Mouse (Mus musculus) fat pad, adult 2 months (tissue): ENCODE measurements around the gene Suox.
"Not testable (repeated sequence)": the region's sequence is repeated elsewhere in the genome, so short reads cannot be mapped to it uniquely, and the experiment has no call there.

ENCODE experiments used
- DNase-seq: peaks from one replicate; pipeline ENCODE4 v3.0.0-alpha.2; 2011; ENCODE audit warnings: low read depth, low spot score; ENCODE audit errors: extremely low read depth

Suox gene

GRCm38 (mm10) chr10:128673763-128674468 lies at the start of gene Suox:
Gene Suox (minus strand): TSS chr10:128674073.
- DNase-seq: no peak

GRCm38 (mm10) chr10:128715559-128716537 lies 42.0 kb upstream of the Suox start:
- no peak for DNase-seq

DNA sequence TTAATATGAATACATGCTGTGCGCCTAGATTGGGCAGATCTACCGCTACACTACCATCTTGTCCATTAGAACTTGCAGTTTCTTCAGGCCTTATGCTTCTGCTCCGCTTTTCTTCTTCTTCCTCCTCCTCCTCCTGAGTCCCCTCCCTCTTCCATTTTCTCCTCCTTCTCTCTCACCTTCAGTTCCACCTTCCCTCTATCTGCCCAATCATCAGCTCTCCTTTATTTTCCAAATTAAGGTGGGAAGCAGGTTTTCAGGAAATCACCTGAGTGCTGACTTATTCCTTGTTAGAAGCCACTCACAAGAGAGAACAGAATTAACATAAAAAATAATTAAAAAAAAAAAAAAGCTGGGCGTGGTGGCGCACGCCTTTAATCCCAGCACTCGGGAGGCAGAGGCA lies 37.4 kb upstream of the Suox start:
- not testable (repeated sequence) for DNase-seq

DNA sequence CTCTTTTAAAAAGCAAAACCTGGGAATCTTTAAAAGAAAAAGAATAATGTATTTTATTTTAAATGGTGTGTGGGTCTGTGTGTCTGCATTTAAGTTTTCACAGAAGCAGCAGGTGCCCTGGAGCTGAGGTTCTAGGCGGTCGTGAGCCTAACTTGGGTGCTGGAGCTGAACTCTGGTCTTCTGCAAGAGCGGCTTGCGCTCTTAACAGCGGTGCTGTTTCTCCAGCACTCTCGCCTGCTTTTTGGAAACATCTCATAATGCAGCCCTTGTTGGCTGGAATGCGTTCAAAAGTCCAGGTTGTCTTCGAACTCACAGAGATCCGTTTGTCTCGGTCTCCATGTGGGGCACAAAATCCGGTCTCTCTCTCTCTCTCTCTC lies 31.4 kb upstream of the Suox start:
- no peak for DNase-seq

GRCm38 (mm10) chr10:128704491-128705316 lies 30.8 kb upstream of the Suox start, which contains the start of gene Cdk2:
Gene Cdk2 (minus strand): TSS chr10:128705031.
- DNase-seq: no peak

- DNase-seq: no peak
These were observed 30.0 kb upstream of the Suox start, which contains the start of gene Pmel for GRCm38 (mm10) chr10:128703895-128704294. Gene Pmel (plus strand): TSS chr10:128704195.

GRCm38 (mm10) chr10:128702328-128703007 lies 28.6 kb upstream of the Suox start:
- DNase-seq: no peak

DNA sequence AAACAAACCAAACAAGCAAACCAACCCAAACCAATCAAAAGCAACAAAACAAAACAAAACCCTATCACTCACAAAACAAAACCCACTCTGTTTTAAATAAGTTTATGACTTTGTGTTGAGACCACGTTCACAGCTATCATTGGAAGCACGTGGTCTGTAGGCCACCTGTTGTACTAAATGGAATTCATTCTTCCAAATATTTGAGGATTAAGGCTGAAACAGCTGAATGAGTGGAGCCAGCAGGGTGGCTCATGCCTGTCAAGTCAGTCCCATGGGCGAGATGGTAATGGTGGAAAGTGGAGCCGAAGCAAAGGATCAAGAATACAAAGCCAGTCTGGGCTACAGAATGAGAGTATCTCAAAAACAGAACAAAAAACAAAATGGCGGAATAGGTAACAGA lies 26.8 kb upstream of the Suox start:
- no peak for DNase-seq

DNA sequence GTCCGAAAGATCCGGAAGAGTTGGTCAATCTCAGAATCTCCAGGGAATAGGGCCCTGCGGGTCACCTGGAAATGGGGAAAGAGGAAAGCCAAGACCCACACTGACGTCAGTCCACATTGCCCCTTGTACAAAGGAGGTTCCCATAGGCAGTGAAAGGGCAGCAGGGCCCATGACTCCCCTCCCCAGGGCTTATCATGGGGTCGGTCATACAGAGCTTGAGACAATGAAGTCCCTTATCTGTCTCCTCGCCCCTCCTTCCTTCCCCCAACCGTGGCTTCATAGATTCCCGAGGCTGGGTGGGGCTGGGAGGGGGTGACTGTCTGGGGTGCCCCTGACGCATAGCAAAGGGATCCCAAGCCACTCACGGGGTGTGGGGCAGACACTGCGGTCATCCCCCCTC lies 25.7 kb upstream of the Suox start:
- DNase-seq: no peak

DNA sequence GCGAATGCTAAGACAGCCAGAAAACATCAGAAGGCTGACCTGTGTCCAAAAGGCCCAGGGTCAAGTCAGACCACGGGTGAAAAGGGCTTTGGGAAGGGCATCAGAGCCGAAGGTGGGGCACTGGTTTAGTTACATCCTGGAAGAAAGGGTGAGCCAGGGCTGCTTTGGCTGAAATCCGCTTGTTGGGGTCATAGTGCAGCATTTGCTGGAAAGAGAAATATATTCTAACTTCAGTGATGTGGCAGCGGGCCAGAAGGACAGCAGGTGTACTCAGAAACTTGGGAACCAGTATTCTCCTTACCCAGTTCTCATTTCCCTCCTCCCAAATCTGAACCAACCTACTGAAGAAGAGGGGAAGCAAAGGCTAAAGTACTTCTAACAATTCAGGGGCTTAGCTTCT lies 25.1 kb upstream of the Suox start:
- DNase-seq: no peak

DNA sequence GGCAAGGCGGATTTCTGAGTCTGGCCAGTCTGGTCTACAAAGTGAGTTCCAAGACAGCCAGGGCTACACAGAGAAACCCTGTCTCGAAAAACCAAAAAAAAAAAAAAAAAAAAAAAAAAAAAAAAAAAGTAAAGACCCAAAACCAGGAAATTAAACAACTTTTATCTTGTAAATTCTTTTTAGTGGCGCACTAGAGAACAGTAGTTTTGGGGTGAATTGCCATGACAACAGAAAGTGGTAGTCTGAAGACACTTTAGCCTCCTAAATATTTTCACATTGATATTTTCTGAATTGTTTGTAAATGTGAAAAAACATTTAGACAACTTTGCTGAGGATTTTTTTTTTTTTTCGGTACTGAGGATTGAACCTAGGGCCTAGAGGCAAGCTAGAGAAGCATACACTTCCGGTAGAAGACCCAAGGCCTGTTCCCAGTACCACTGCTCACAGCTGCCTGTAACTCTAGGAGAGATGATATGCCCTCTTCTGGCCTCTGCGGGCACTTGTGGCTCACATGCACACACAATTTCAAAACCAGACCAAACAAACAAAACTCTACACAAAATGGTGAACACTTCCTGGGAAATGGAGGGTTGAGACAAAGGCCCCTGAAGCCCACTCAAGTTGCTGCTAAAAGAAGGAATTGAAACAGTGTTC lies 23.3 kb upstream of the Suox start:
- no peak for DNase-seq

DNA sequence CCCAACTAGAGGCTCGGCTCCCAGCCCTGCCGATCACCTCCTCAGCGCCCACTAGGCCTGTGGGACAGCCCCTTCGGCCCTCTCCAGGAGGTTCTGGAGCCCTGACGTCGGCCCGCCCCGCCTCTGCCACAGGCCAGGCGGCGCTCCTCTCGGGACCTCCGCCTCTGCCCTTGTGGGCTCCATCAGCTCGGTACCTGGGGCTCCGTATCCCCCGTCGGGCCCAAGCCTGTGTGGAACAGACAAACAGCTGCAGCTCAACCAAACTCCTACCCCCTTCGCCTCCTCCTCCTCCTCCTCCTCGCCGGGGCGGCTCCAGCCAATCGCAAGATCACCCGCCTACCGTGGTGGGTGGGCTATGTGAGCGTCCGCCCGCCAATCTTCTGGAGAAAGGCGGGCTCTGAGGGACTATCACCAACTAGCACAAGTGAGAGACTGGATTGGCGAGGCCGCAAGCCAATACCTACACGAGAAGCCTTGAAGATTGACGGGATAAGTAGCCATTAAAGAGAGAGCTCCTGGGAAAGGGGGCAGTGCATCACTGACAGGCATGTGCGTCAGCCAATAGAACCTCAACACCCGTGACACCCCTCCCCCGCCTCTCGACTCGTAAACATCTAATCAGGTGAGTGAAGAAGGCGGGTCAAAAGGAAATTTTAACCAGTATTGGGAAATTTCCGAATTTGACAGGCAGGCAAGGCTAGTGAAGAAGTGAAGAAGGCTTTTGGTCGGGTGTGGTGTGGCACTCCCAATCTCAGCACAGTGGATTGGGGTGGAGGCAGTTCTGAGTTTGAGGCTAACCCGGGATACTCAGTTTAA lies 22.3 kb upstream of the Suox start, which contains the start of gene Rab5b:
Gene Rab5b (minus strand): TSS at position 273 of the 816 bp plus-strand sequence.
- peak; percentile 100 for DNase-seq

GRCm38 (mm10) chr10:128695411-128695991 lies 21.6 kb upstream of the Suox start:
- no peak for DNase-seq

- DNase-seq: no peak
These were observed 666 bp upstream of the Suox start for GRCm38 (mm10) chr10:128674469-128675008.

- DNase-seq: no peak
These were observed 2.7 kb downstream of the Suox start for GRCm38 (mm10) chr10:128671148-128671547.

DNA sequence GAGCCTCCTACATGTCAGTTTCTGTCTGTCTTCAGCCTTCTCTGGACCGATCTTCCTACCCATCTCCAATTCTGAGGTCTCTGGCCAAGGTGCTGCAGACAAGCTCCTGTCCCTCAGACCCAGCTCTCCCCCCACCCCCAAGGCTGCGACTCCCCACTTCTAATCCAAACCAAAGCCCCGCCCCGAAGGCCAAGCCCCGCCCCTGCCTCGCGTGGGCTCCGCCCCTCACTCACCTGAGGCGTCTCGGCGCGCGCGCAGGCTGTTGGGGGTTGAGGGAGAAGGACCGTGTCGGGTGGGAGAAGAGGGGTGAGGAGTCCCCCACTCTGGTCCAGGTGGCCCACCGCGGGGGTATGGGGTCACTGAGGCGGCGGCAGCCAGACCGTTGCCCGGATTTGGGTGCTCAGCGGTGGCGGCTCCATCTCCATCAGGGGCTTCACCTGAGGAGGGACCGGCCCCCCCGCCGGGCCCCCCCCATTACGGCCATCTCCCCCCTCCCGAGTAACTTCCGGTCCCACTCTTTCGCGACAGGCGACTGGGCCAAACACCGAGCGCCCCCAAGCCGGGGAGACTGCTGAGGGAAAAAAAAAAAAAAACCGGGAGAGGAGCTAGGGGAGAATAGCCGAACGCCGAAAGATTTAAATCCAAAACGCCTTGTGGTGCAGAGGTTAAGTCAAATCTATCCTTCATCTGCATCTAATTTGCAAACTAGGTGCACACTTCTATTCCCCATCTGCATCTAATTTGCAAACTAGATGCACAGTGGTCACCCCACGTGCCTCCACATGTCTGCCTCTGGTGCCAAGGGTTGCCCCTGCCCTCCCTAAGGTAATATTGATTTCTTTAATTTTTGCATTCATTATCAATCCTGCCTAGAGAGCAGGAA lies 4.8 kb downstream of the Suox start:
- DNase-seq: no peak

GRCm38 (mm10) chr10:128665806-128666205 lies 8.1 kb downstream of the Suox start:
- no peak for DNase-seq
